Mouse (Mus musculus): ENCODE data around the gene Tuba1a. TPM values are rescaled to one million over a fixed set of nuclear protein-coding genes. Genes with fewer than 3 reads are reported as not detected.
A peak's percentile ranks its signal among the peaks of the same experiment; 100 is the strongest.

Tuba1a gene
- total RNA-seq (2022), result 100 to 1,000 TPM; 904 to 960 (median 945) TPM

DNA sequence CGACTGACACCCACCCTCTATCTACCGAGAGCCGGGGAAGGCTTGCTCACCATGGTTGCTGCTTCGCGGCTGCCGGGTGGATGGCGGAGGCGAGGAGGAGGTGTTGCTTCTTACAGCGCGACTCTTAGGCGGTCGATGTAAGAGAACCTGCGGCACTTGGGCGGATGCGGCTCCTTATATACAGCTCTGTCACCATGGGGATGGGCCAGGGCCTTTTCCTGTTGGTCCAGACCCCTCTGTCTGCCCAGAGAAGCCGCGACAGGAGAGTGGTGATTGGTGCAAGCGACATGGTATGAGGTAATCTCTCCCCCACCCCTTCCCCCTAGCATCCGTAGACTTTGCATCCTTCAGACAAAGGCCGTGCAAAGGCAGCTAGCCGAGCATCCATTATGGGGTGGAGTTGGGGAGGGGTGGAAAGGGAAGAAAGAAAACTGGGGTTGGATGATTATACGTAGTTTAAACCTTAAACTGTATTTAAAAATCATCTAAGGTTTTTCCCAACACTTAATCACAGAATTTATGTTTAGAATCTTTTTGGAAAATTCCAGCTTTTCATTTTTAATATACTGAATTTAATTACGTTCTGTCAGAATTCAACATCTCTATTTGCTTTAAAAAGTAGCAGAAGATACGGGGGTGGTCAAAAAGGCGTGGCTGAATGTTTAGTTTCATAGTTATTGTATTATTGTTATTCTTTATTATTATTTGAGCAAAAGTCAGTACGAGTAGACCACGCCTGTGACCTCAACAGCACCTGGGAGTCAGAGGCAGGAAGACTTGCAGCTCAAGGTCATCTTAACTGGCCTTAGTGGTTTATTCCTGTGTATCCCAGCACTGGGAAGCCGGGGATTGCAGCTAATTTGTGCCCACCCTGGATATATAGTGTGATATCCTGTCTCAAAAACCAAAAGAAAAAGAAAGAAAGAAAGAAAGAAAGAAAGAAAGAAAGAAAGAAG lies at the start of gene Tuba1a, which contains the start of gene Gm49450:
Gene Tuba1a, minus strand, starts transcription at position 303 of the 956 bp plus-strand sequence.
Gene Gm49450, minus strand, starts transcription at position 151 of the 956 bp plus-strand sequence.
- DNase-seq (ENCODE audit: low spot score in 2 of 2), result peak; percentile 97 to 99

GRCm38 (mm10) chr15:99001451-99001931 lies 48.0 kb upstream of the Tuba1a start:
- DNase-seq (ENCODE audit: low spot score in 2 of 2), result no peak

DNA sequence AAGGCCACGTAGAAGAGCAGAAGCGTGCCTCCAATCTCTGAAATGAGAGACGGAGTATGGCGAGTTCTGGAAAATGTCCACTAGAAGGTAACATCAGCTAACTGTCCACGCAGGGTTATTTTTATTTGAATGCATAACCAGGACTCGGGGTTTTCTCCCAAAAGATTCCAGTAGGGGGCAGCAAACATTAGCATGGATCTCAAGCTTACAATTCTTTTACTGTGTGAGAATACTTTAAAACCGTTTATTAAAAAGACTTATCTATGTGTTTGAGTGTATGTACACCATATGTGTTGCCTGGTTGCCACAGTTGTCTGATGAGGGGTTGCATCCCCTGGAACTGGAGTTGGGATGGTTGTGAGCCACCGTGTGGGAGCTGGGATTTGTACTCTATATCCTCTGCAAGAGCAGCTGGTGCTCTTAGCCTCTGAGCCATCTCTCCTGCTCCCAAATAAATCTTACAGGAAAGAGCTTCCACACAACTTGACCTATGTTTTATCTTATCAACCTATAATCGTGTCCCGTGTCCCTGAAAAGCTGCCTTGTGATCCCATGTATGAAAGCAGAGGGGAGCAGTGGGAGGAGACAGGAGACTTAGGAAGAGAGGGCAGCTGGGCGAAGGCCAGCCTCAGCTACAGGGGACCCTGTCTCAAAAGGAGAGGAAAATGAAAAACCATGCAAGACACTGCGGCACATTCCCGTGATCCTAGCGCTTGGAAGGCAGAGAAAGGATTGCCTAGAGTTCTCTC lies 47.2 kb upstream of the Tuba1a start:
- DNase-seq (ENCODE audit: low spot score in 2 of 2), result no peak

DNA sequence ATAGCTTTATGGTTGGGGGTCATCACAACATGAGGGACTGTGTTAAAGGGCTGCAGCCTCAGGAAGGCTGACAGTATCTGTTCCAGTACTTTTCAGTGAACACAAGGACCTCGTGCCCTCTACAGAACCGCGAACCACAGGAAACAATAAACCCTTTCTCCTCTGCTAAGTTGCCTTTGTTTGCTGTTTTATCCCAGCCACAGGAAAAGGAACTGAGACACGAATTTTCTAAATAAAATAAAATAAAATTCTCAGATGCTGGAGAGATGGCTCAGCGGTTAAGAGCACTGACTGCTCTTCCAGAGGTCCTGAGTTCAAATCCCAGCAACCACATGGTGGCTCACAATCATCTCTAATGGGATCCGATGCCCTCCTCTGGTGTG lies 45.3 kb upstream of the Tuba1a start:
- no peak for DNase-seq (ENCODE audit: low spot score in 2 of 2)

DNA sequence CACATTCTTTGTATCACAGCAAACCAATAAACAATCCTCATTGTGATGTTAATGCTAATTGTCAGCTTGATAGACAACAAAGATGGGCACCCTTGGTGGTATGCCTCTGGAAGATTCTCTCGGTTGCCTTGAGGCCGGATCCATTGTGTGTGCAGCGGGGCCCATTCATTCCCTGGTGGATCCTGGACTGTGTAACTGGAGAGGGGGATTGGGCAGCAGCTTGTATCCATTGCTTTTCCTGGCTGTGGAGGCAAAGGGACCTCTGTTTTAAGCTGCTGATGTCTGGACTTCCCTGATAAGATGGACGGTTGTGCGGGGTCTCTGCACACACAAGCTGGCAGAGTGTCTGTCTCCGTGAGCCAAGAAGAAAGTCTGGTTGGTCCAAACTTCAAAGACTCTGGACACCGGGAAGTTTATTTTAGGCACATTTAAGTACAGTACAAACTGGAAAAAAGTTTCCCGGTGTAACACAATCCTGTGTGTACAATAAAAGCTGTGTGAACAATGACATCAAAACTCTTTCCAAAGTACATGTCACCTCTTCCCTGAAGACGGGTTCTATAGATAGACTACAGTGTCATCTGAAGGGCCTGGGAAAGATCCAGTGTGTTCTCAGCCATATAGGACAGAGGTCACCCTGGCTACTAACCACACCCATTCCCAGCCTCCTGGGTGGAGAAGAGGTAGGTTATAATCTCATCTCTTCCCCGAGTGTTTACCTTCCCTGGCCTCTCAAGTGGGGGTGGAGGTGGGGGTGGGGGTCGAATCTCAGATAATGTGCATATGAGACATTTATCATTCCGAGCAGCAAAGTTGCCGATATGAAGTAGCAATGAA lies 44.7 kb upstream of the Tuba1a start:
- DNase-seq (ENCODE audit: low spot score in 2 of 2), result no peak

- DNase-seq (ENCODE audit: low spot score in 2 of 2), result no peak
Observed at GRCm38 (mm10) chr15:98996840-98997239, 43.3 kb upstream of the Tuba1a start.

GRCm38 (mm10) chr15:98994957-98995520 lies 41.5 kb upstream of the Tuba1a start:
- no peak for DNase-seq (ENCODE audit: low spot score in 2 of 2)

- peak in 1 of 2 experiments; percentile 68 for DNase-seq (ENCODE audit: low spot score in 2 of 2)
Observed at GRCm38 (mm10) chr15:98993865-98994264, 40.4 kb upstream of the Tuba1a start.

DNA sequence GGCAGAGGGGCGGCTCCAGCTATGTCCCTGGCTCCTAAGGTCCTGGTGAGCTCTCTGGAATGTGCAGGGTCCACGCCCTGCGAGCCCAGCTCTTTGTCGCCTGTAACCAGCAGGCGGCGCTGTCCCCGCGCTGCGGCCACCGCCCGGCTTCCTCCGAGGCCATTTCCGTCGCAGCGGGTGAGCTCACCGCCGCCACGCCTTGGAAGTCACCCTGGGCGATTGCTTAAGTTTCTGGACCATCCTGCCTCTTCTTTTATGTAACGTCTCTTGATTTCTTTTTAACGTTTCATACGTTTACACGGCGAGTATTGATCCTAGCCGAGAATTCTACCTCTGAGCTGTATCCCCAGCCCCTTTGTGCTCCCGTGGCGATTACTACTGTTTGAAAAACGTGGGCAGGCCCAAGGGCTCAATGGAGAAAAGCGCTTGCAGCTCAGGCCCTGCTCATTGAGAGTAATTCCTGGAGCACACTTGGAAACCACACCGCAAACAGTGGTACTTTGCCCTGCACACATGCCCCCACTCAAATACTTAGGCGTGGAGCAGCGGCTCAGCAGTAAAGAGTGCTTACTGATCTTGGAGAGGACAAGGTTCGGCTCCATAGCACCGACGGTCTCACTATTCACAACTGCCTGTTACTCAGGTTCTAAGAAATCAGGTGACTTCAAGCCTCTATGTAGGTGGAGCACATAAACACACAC lies 39.7 kb upstream of the Tuba1a start:
- peak; percentile 86 to 92 for DNase-seq (ENCODE audit: low spot score in 2 of 2)

GRCm38 (mm10) chr15:98992086-98992912 lies 38.8 kb upstream of the Tuba1a start:
- peak in 1 of 2 experiments; percentile 87 for DNase-seq (ENCODE audit: low spot score in 2 of 2)

DNA sequence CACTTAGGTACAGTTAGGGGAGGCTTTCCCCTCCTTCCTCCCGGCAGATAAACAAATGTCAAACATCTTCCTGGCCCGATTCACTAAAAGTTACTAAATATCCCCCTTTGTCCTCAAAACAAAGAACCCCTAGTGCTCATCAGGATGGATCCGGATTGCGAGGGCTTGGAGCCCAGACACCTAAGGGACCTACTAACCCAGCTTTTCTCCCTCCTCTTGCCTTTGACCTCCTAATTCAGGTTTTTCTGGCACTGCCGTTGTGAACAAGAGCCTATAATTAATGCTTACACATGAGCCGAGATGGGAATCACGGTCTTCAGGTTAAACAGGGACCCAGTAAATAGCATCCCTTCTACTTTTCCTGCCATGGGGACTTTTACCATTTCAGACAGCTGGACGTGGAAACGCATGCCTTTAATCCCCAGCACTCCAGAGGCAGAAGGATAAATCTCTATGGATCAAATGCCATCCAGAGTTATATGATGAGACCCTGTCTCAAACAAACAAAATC lies 38.1 kb upstream of the Tuba1a start:
- no peak for DNase-seq (ENCODE audit: low spot score in 2 of 2)

DNA sequence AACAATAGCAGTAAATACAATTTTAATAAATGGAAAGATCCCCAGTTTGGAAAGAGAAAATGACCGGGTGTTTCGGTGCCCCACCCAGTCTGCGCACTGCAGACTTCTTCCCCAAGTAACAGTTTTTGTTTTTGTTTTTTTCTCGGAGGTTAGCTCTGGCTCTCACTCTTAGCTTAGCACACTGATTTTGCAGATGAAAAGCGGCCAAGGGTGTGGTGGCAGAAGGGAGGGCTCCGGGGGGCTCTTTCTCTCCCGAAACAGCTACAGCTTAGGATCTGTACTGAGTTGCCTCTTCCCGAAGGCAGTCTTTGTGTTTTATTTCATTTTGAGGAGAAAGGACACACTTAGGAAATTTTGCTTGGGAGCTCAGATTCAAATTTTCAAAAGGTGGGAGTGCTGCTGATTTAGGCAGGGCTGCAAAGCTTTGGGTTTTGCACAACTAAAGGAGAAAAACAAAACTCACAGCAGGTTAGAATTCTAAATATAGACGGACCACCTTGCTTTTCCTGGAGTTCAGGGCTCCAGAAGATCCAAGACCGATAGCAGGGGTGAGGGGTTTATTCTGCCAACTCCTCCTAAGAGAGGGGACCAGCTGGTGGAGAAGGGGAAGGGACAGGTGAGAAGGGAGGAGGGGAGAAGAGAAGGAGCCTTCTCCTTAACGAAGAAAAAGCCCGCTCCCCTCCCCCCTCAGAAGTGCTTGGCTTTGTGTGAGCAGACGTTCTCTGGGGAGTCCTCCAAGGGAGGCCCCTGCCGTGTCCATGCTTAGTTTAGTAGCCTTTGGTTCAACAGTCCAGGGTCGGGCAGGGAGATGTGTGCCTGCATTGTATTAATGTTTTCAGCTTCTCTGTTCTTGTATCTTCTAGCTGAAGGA lies 37.4 kb upstream of the Tuba1a start:
- no peak for DNase-seq (ENCODE audit: low spot score in 2 of 2)

DNA sequence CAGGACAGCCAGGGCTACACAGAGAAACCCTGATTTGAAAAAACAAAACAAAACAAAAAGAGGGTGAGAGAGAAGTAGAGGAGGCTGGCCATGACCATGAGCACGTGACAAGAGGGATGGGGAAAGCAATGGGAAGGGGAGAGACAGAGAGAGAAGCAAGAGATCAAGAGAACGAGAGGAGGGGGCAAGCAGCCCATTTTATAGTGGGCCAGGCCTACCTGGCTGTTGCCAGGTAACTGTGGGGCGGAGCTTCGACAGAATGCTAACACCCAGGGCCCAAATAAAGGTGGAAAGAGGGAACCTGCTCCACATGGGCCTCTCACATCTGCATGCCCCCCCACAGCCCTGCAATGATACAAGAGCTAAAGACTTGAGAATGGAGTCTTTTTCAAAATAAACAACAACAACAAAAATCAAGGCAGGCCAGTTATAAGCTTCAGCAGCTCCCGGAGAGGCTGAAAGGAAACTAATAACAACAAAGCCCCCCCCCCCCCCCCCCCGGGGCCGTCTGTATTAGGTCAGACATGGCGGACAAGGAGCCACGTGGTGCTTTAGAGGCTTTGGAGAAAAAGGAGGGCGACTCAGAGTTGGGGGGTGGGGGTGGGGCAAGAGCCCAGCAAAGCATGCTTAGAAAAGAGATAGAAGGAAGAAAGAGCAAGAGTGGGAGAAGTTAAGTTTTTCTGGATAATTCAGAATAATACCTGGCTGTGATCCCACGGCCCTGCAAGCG lies 36.4 kb upstream of the Tuba1a start:
- no peak for DNase-seq (ENCODE audit: low spot score in 2 of 2)

- no peak for DNase-seq (ENCODE audit: low spot score in 2 of 2)
Observed at GRCm38 (mm10) chr15:98988787-98989186, 35.3 kb upstream of the Tuba1a start.

- DNase-seq (ENCODE audit: low spot score in 2 of 2), result no peak
Observed at GRCm38 (mm10) chr15:98987661-98988181, 34.2 kb upstream of the Tuba1a start.

DNA sequence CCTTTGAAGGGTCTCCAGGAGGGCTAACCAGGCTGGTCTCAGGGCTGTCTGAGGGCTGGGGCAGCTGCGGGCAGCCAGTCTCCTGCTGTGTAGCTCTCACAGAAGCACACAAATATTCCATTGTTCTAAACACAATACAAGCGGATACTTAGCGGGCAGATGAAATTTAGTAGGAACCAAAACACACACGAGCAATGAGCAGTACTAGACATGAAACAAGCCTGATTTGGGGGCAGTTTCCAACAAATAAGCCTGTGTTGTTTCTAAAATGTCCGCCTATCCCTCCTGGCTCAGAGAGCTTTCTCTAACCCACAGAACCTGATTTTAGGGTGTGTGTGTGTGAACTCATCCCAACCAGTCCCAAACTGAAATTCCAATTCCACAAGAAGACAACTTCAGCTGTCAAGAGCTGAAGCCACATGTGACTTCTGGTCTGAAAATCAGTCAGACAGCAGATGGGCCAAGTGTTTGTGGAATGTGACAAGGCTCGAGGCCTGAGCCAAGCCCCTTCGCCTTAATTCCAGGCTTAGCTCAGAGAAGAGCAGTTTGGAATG lies 33.7 kb upstream of the Tuba1a start:
- no peak for DNase-seq (ENCODE audit: low spot score in 2 of 2)

Data from left cerebral cortex, adult 8-10 months (tissue).